Mouse (Mus musculus): Measurements from ENCODE around the gene Sez6l. TPM values are rescaled to one million over a fixed set of nuclear protein-coding genes. Genes with fewer than 3 reads are reported as not detected.
A peak's percentile ranks its signal among the peaks of the same experiment; 100 is the strongest.

The Sez6l gene
- total RNA-seq, 2 experiments from 2014 or later = 226 to 228 TPM

GRCm38 (mm10) chr5:112393741-112394414 lies 183.1 kb downstream of the Sez6l start:
- DNase-seq (ENCODE audit: low spot score in 2 of 2) = no peak

- DNase-seq (ENCODE audit: low spot score in 2 of 2) = no peak
Observed at GRCm38 (mm10) chr5:112391676-112392323, 185.2 kb downstream of the Sez6l start.

GRCm38 (mm10) chr5:112391002-112391401 lies 186.0 kb downstream of the Sez6l start:
- DNase-seq (ENCODE audit: low spot score in 2 of 2) = no peak

GRCm38 (mm10) chr5:112389352-112389751 lies 187.6 kb downstream of the Sez6l start:
- no peak for DNase-seq (ENCODE audit: low spot score in 2 of 2)

GRCm38 (mm10) chr5:112385973-112386372 lies 191.0 kb downstream of the Sez6l start:
- DNase-seq (ENCODE audit: low spot score in 2 of 2) = no peak

GRCm38 (mm10) chr5:112384805-112385472 lies 192.0 kb downstream of the Sez6l start:
- DNase-seq (ENCODE audit: low spot score in 2 of 2) = no peak

- peak in 1 of 2 experiments; percentile 82 for DNase-seq (ENCODE audit: low spot score in 2 of 2)
Observed at GRCm38 (mm10) chr5:112382641-112383330, 194.2 kb downstream of the Sez6l start.

GRCm38 (mm10) chr5:112382042-112382441 lies 194.9 kb downstream of the Sez6l start:
- DNase-seq (ENCODE audit: low spot score in 2 of 2) = no peak

- DNase-seq (ENCODE audit: low spot score in 2 of 2) = no peak
Observed at GRCm38 (mm10) chr5:112381154-112381553, 195.8 kb downstream of the Sez6l start.

GRCm38 (mm10) chr5:112378716-112379115 lies 198.3 kb downstream of the Sez6l start:
- DNase-seq (ENCODE audit: low spot score in 2 of 2) = no peak

- no peak for DNase-seq (ENCODE audit: low spot score in 2 of 2)
Observed at GRCm38 (mm10) chr5:112377380-112377779, 199.6 kb downstream of the Sez6l start.

GRCm38 (mm10) chr5:112376111-112376510 lies 200.9 kb downstream of the Sez6l start:
- DNase-seq (ENCODE audit: low spot score in 2 of 2) = no peak

- peak; percentile 74 to 83 for DNase-seq (ENCODE audit: low spot score in 2 of 2)
Observed at GRCm38 (mm10) chr5:112371933-112372332, 205.1 kb downstream of the Sez6l start.

GRCm38 (mm10) chr5:112370236-112370813 lies 206.7 kb downstream of the Sez6l start:
- no peak for DNase-seq (ENCODE audit: low spot score in 2 of 2)

- no peak for DNase-seq (ENCODE audit: low spot score in 2 of 2)
Observed at GRCm38 (mm10) chr5:112369326-112369725, 207.7 kb downstream of the Sez6l start.

Other genes with a start within 250 kb of the Sez6l start
- 10 to 100 TPM; 19.0 to 22.6 TPM for gene Srrd, start 234.1 kb downstream of the Sez6l start, total RNA-seq (2021)
- 10 to 100 TPM; 29.4 to 30.7 TPM for gene Hps4, start 234.1 kb downstream of the Sez6l start, total RNA-seq (2021)
- not detected for gene Gm6583, start 221.2 kb downstream of the Sez6l start, total RNA-seq (2021)
- gene Asphd2, start 182.3 kb downstream of the Sez6l start, total RNA-seq (2021) = 100 to 1,000 TPM; 212 to 229 TPM
- not detected for gene Gm6588, start 127.8 kb downstream of the Sez6l start, total RNA-seq (2021)

Measured in layer of hippocampus, adult 18-20 months (tissue).